Mouse (Mus musculus): ENCODE measurements at regions not wholly inside any gene's neighbourhood (a gene's known extent, or its start where the extent isn't known, plus 50 kb on each side); places are given as distances from the start of the nearest gene placed in this dataset.

GRCm38 (mm10) chr3:35321991-35322390 is 431.9 kb upstream of the Atp11b start:
- no peak for DNase-seq

GRCm38 (mm10) chr3:35322899-35323298 is 431.0 kb upstream of the Atp11b start:
- DNase-seq: no peak

DNA sequence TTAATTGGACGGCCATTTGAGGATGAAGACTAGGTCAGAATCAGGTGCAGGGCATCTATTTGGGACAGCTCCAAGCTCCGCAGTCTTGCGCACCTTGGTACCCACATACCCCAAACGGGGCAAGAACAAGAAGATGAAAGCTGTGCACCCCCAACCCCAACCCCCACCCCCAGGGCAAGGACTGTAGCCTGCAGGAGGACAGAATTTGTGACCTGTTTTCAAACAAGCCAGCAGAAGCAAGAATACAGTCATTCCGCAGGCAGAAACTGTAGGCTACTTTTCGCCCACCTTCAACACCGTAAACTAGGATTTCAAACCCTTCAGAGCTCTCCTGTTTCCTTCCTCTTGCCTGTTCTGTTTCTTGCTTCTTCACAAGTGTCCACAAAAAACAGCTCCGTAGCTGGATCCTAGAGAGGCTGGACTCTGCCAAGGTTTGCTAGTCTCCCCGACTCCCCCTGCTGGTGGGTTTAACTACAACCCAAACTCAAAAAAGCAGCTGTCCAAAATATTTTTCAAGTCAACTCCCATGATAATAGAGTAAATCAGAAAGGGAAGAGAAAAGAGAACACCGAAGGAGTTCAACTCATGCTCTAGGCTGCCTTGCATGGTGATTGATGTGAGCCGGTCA is 430.3 kb upstream of the Atp11b start:
- peak; percentile 71 for DNase-seq

DNA sequence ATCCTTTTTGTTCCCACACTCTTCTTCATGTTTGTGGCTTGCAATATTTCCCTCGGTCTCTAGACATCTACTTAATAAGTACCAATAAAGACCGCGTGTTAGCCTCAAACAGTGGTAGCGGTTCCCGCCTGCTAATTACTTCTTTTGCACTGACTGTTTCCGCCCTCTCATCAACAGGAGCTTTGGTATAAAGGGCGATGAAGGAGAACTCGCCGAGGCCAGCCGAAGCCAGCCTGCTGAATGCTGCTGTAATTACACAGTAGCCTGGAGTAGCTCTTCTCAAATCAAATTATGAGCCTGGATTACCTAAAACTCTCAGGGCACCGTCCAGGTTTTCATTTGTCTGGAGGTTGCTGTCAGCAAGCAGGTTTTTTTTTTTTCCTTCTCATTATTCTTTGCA is 429.7 kb upstream of the Atp11b start:
- no peak for DNase-seq

DNA sequence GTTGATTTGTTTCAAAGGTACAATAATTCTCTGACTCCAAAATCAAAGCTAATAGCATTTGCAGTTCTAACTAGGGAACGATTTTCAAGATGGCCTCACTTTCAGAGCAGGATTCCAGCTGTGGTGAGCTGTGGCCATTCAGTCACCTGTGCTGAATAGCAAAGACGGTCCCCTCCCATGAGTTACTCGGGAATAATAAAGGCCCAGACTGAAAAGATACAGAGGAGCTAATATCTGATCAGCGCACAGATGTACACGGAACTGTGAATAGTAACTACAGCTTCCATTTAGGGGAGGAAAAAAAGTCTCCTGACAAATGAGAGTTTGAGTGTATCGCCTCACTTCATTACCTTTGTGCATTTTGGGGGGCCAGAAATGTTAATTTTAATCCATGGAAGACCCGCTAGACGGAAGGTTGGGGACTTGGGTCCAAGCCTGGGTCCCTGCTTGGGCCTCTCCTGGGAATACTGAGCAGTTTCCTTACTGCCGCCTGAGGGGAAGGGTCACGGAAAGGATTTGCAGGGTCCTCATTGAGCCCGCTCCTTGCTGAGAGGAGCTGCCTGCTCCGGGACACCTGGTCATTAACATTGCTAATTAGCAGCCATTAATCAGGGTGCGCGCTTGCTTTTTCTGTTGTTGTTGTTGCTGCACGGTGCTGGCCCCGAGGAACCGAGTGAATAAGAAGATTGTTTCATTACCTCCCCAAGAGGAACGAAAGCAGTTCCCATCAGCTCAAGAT is 421.2 kb upstream of the Atp11b start:
- DNase-seq: no peak

GRCm38 (mm10) chr3:35334017-35334416 is 419.9 kb upstream of the Atp11b start:
- DNase-seq: no peak

DNA sequence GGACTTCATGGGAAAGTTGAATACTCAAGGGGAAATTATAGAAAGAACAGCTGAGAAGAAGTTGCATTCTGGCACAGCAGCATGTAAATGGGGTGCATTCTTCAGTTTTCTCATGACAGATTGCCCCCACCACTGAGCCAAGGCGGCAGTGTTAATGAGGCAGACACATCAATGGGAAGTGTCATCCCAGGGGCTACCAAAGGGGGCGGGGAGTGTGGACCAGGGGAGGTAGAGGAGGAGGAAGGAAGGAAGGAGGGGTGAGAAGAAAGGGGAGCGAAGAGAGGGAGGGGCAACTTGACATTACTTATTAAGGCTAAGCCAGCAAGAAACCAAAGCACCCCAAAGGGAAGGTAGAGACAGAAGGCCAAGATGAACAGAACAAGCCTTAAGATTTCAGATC is 419.4 kb upstream of the Atp11b start:
- DNase-seq: no peak

- no peak for DNase-seq
Observed at GRCm38 (mm10) chr3:35335837-35336236, 418.1 kb upstream of the Atp11b start.

GRCm38 (mm10) chr3:35340525-35340924 is 413.4 kb upstream of the Atp11b start:
- no peak for DNase-seq

- DNase-seq: no peak
Observed at GRCm38 (mm10) chr3:35340935-35341800, 412.7 kb upstream of the Atp11b start.

DNA sequence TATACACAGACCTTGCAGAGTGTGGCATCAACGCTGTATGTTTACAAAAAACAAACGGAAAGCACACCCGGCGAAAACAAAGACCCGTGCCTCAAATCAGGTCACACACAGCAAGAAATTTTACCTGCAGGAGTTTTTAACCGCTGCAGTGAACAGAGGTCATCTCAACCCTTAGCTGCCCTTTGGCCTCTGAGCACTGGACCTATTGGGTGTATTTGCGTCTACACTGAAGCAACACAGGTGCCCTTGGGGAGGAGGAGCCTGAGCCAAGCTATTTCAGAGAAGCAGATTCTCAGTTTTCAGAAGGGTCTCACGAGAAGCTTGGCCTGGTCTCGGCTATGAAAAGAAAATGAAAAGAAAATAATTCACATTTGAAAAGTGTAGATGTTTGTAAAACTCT is 412.1 kb upstream of the Atp11b start:
- no peak for DNase-seq

- no peak for DNase-seq
Observed at GRCm38 (mm10) chr3:35342584-35342983, 411.3 kb upstream of the Atp11b start.

GRCm38 (mm10) chr3:35343936-35344335 is 410.0 kb upstream of the Atp11b start:
- DNase-seq: no peak

GRCm38 (mm10) chr3:35349114-35349513 is 404.8 kb upstream of the Atp11b start:
- no peak for DNase-seq

- no peak for DNase-seq
Observed at GRCm38 (mm10) chr3:35353442-35353841, 400.5 kb upstream of the Atp11b start.

DNA sequence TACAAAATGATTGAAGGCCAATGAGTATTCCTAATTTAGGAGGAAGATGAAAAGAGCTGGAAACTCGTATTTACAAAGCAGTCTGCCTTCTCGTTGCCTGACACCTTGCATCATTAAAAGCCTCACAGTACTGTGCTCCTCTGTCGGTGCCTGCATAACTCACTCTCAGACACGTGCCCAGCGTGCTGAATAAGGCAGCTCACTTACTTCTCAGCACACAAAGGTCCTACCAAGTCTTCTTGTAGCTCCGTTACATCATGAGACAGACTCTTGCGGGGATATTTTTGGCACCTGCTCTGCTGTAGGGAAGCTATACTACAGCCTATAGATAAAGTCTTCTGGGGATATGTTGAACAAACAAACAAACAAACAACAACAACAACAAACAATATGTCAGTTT is 400.0 kb upstream of the Atp11b start:
- no peak for DNase-seq

DNA sequence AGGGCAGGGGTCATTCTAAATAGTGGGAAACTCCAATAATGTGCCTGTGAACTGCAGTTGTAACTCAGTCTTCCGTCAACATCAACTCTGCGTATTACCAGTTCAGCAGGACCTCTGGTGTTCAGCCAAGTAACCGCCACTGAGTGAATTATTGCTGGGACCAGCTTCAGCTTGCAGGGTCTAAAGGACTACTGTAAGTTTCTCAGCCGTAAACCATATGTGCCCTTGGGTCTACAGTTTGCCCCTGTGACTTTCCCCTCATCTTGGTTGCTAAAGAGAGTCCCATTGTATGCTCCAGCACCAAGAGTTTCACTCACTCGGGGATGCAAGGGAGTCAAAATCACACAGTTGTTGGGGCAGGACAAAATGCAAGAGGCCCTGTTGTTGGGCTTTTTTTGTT is 399.6 kb upstream of the Atp11b start:
- DNase-seq: no peak

DNA sequence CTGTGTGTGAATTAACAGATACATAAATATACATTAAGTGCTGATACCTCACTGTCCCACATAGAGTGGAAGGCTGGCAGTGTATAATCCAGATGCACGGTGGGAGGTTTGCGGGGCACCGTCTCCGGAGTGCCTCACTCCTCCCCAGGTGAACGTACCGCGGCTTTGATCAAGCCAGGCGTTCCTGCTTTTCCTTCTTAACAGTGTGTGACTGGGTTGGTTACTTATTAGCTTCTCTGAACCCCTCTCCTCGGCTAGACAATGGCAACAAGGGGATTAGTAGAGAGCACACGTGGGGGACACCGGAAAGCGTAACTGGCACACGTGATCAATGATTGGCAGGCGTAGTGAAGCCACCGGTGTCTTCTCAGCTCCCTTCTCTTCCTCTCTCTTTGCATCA is 396.8 kb upstream of the Atp11b start:
- no peak for DNase-seq

DNA sequence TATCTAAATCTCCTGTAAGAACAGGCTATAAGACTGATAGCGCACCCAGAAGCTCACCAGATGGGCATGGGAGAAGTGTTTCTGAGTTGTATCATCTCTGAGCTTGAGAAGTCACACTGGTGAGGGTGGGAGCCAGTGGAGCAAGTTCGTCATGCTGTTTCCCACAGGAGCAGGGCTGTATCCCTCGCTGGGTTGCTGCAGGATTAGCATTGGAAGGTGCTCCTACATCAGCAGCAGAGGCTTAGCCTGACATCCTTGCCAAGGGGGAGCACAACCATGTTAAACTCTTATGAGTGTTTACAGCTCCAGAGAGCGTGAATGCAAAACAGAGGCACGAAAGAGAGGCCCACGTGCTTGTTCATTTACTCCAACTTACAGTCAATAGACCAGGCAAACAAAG is 395.4 kb upstream of the Atp11b start:
- DNase-seq: no peak

DNA sequence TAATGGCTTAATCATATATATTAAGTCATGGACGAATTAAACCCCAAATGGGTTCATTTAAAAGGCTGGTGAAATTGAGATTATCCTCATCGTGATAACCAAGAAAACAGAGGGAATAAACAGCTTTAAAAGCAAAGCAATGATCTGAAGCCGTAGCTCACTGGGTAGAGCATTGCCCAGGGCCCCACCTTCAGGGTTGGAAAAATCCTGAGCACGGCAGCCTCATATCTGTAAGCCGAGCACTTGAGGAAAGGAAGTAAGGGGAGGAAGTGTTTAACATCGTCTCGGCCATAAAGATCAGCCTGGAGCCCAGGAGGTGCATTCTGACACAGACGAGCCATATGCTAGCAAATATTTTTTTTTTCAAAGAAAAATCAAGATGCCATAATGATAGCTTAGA is 394.6 kb upstream of the Atp11b start:
- no peak for DNase-seq

GRCm38 (mm10) chr3:35360515-35360914 is 393.4 kb upstream of the Atp11b start:
- DNase-seq: no peak

DNA sequence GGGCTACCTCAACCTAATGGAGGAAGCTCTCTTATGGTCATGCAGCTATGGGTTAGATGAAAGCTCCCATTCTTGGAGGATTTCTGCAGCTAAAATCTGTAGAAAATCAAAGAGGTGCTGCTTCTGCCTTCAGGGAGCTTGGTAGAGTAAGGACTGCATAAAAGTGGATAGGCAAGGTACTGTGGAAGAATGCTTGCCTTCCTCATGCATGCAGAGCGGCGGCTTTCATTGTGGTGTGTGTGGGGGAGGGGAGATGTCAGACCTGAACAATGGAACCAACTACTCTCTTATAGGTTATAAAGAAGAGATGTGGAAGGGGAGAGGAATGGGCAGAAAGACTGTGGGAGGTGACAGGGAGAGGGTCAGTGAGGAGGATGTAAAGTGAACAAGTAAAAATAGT is 392.8 kb upstream of the Atp11b start:
- no peak for DNase-seq

GRCm38 (mm10) chr3:35365431-35365830 is 388.5 kb upstream of the Atp11b start:
- no peak for DNase-seq

- no peak for DNase-seq
Observed at GRCm38 (mm10) chr3:35372276-35372675, 381.6 kb upstream of the Atp11b start.
